ENCODE assay signal across 8 mouse cellular contexts in genomic region chr19:40647319-40648158, GRCm38 (mm10). TPM values are rescaled to one million over a fixed set of nuclear protein-coding genes. Genes with fewer than 3 reads are reported as not detected.
DNase-seq lines count a peak whose midpoint lies in the region; ATAC-seq and TF ChIP-seq lines count a peak whose summit lies in the region.
"Had no signal": no experiment of that assay in that cellular context is flagged by ENCODE, and none has a peak within 500 bp of the region (broad histone marks: within the 10 kb centered on the region; RNA-seq: fewer than 3 reads in every experiment).

No protein-coding gene starts in this region.

- peak; percentile 43; the same call in 1 of the 2 replicates for TF ChIP-seq EP300 in heart, adult 2 months (IDR thresholded peaks at IDR 0.05; ENCODE audit: insufficient read depth, low read depth, low read length)

- no peak for TF ChIP-seq POLR2A in heart, adult 2 months (IDR thresholded peaks at IDR 0.05; ENCODE audit: insufficient read depth, low read depth, low read length)

- DNase-seq in liver, embryonic 11.5 days (ENCODE audit: low spot score) = no peak
- peak; percentile 65 to 68 for DNase-seq in heart, adult 2 months
- DNase-seq in kidney, adult 18-20 months = peak; percentile 51
- DNase-seq in retina, embryonic 14.5 days (ENCODE audit: low spot score) = no peak
- DNase-seq in adipocyte (ENCODE audit: low spot score) = no peak

- no peak overlapping the region for H3K4me2 ChIP-seq in liver, embryonic 12.5 days
- H3K4me2 ChIP-seq in liver, embryonic 11.5 days = no peak overlapping the region

- H3K27me3 ChIP-seq in liver, embryonic 12.5 days (replicated peaks) = no peaks in the 10 kb centered on the region
- H3K27me3 ChIP-seq in liver, embryonic 11.5 days (replicated peaks; ENCODE audit: control insufficient read depth, insufficient read depth, low read length) = no peaks in the 10 kb centered on the region
- no peaks in the 10 kb centered on the region for H3K27me3 ChIP-seq in heart, adult 2 months (ENCODE audit: control insufficient read depth, insufficient read depth, low read length)

- WGBS in liver, embryonic 12.5 days (ENCODE audit: insufficient replicate concordance) = 36% methylated on average over 9 of the region's 9 CpGs
- WGBS in liver, embryonic 11.5 days = 45% methylated on average over 9 of the region's 9 CpGs
- 32% methylated on average over 9 of the region's 9 CpGs for whole genome bisulfite sequencing in heart, adult 2 months
- 15% methylated on average over 9 of the region's 9 CpGs for WGBS in macrophage (ENCODE audit: missing documents)

- no peak for TF ChIP-seq CTCF in heart, adult 2 months (IDR thresholded peaks at IDR 0.05)

- H3K79me2 ChIP-seq in heart, adult 2 months (replicated peaks; ENCODE audit: control insufficient read depth, insufficient read depth, low read length) = no peaks in the 10 kb centered on the region
- no peaks in the 10 kb centered on the region for H3K79me2 ChIP-seq in macrophage (ENCODE audit: inconsistent target)

- no peak overlapping the region for H3K9ac ChIP-seq in liver, embryonic 12.5 days
- no peak overlapping the region for H3K9ac ChIP-seq in liver, embryonic 11.5 days (ENCODE audit: low read depth, low read length)
- peak overlapping the region; percentile 56; the same call in 1 of the 2 replicates for H3K9ac ChIP-seq in heart, adult 2 months (ENCODE audit: low read depth, low read length)

- H3K9me3 ChIP-seq in liver, embryonic 12.5 days (replicated peaks) = no peaks in the 10 kb centered on the region
- H3K9me3 ChIP-seq in liver, embryonic 11.5 days (ENCODE audit: control insufficient read depth, low read length) = no peaks in the 10 kb centered on the region

- intact Hi-C loops in heart, adult 2 months (cut with DNase I) = loop anchor here (1.0 to 2.0 kb wide), 2 partner anchors 17 to 51 kb away; no protein-coding TSS in a partner anchor

- H3K27ac ChIP-seq in liver, embryonic 12.5 days = peak overlapping the region; percentile 10; the same call in 1 of the 2 replicates
- H3K27ac ChIP-seq in liver, embryonic 11.5 days (ENCODE audit: low read depth, low read length) = no peak overlapping the region
- H3K27ac ChIP-seq in heart, adult 2 months = peak overlapping the region; percentile 83
- peak overlapping the region; percentile 65 for H3K27ac ChIP-seq in macrophage

- no peak overlapping the region for H3K4me3 ChIP-seq in liver, embryonic 12.5 days
- no peak overlapping the region for H3K4me3 ChIP-seq in liver, embryonic 11.5 days (ENCODE audit: low read depth, low read length)
- no peak overlapping the region for H3K4me3 ChIP-seq in heart, adult 2 months
- no peak overlapping the region for H3K4me3 ChIP-seq in macrophage (ENCODE audit: inconsistent target)
- H3K4me3 ChIP-seq: myocyte had no signal

- no peaks in the 10 kb centered on the region for H3K36me3 ChIP-seq in liver, embryonic 12.5 days
- no peaks in the 10 kb centered on the region for H3K36me3 ChIP-seq in liver, embryonic 11.5 days (ENCODE audit: control insufficient read depth, insufficient read depth, low read length)
- H3K36me3 ChIP-seq in heart, adult 2 months (ENCODE audit: control insufficient read depth, insufficient read depth, low read length) = peaks cover 6% of the 10 kb centered on the region; the same call in 1 of the 2 replicates
- H3K36me3 ChIP-seq in macrophage (ENCODE audit: inconsistent target) = no peaks in the 10 kb centered on the region

- no peak for ATAC-seq in liver, embryonic 12.5 days
- no peak for ATAC-seq in liver, embryonic 11.5 days (replicated peaks; ENCODE audit: low FRiP score)

- peaks cover 35% of the 10 kb centered on the region for H3K4me1 ChIP-seq in liver, embryonic 12.5 days
- peaks cover 6% of the 10 kb centered on the region for H3K4me1 ChIP-seq in liver, embryonic 11.5 days (replicated peaks; ENCODE audit: control insufficient read depth, insufficient read depth, low read length)
- H3K4me1 ChIP-seq in heart, adult 2 months (ENCODE audit: control insufficient read depth, insufficient read depth, low read length) = peaks cover 20% of the 10 kb centered on the region

RNA-seq across cellular contexts. Expression of gene Entpd1, which starts 35.4 kb away (rescaled TPM):
- 2.6 TPM in 2 replicates for polyA plus RNA-seq in liver, embryonic 12.5 days (2016; fragmentation: Nextera tagmentation; extraction: Ambion mirVana)
- polyA plus RNA-seq in liver, embryonic 11.5 days (2014; fragmentation: Nextera tagmentation; extraction: Ambion mirVana) = 3.0 and 3.8 TPM in 2 replicates
- 10 to 100 TPM; 22.1 to 26.4 TPM for total RNA-seq in heart, adult 2 months (2021)
- 13.0 and 18.6 TPM in 2 replicates for polyA plus RNA-seq in heart, adult 2 months (2012; rRNA removed)
- 100 to 1,000 TPM in 23 of 26 experiments, 10 to 100 TPM in 3; 33.7 to 454 (median 135) TPM for total RNA-seq in macrophage (2018; cell fraction: chromatin; rRNA removed)
- 100 to 1,000 TPM in 18 of 26 experiments, 10 to 100 TPM in 8; 86.1 to 339 (median 189) TPM for total RNA-seq in macrophage (2018; cell fraction: cytosol; rRNA removed)
- total RNA-seq in macrophage (2018; cell fraction: nucleus; rRNA removed) = 100 to 1,000 TPM in 24 of 26 experiments, 10 to 100 TPM in 2; 83.5 to 570 (median 192) TPM
- polyA plus RNA-seq in macrophage (2018) = 164 to 283 TPM (median 241 TPM) in 3 replicates

RNA-seq across cellular contexts. Expression of gene Tctn3, which starts 35.5 kb away (rescaled TPM):
- 3.6 and 3.9 TPM in 2 replicates for polyA plus RNA-seq in liver, embryonic 12.5 days (2016; fragmentation: Nextera tagmentation; extraction: Ambion mirVana)
- polyA plus RNA-seq in liver, embryonic 11.5 days (2014; fragmentation: Nextera tagmentation; extraction: Ambion mirVana) = 4.9 and 5.0 TPM in 2 replicates
- total RNA-seq in heart, adult 2 months (2021) = 1 to 10 TPM; 6.5 to 7.6 TPM
- polyA plus RNA-seq in heart, adult 2 months (2012; rRNA removed) = 7.7 and 10.5 TPM in 2 replicates
- total RNA-seq in macrophage (2018; cell fraction: chromatin; rRNA removed) = 10 to 100 TPM; 10.5 to 46.6 (median 22.1) TPM
- 10 to 100 TPM in 6 of 26 experiments, 1 to 10 TPM in 20; 4.0 to 12.7 (median 7.7) TPM for total RNA-seq in macrophage (2018; cell fraction: cytosol; rRNA removed)
- total RNA-seq in macrophage (2018; cell fraction: nucleus; rRNA removed) = 10 to 100 TPM in 23 of 26 experiments, 1 to 10 TPM in 3; 9.6 to 43.3 (median 20.3) TPM
- polyA plus RNA-seq in macrophage (2018) = 7.0 to 10.4 TPM (median 7.7 TPM) in 3 replicates

RNA-seq across cellular contexts. Expression of gene Aldh18a1, which starts 59.3 kb away (rescaled TPM):
- polyA plus RNA-seq in liver, embryonic 12.5 days (2016; fragmentation: Nextera tagmentation; extraction: Ambion mirVana) = 67.4 and 68.8 TPM in 2 replicates
- 103 and 114 TPM in 2 replicates for polyA plus RNA-seq in liver, embryonic 11.5 days (2014; fragmentation: Nextera tagmentation; extraction: Ambion mirVana)
- total RNA-seq in heart, adult 2 months (2021) = 1 to 10 TPM; 4.4 to 7.9 TPM
- polyA plus RNA-seq in heart, adult 2 months (2012; rRNA removed) = 7.6 and 12.4 TPM in 2 replicates
- total RNA-seq in macrophage (2018; cell fraction: chromatin; rRNA removed) = 10 to 100 TPM in 7 of 26 experiments, 1 to 10 TPM in 19; 1.1 to 25.6 (median 7.6) TPM
- total RNA-seq in macrophage (2018; cell fraction: cytosol; rRNA removed) = 10 to 100 TPM in 11 of 26 experiments, 1 to 10 TPM in 15; 2.3 to 14.8 (median 7.1) TPM
- 10 to 100 TPM in 9 of 26 experiments, 1 to 10 TPM in 17; 1.0 to 18.6 (median 7.0) TPM for total RNA-seq in macrophage (2018; cell fraction: nucleus; rRNA removed)
- polyA plus RNA-seq in macrophage (2018) = 2.2 to 7.3 TPM (median 2.4 TPM) in 3 replicates

Comparison
In these comparisons a context has a peak if more than half of its experiments do, and no peak if none do; other contexts are left out.
1. DNase-seq: peak in heart, adult 2 months (2 of 2) and kidney, adult 18-20 months (single experiment); none in liver, embryonic 11.5 days (single experiment), retina, embryonic 14.5 days (single experiment) and adipocyte (single experiment).